ENCODE assay signal across 25 mouse cellular contexts in genomic region chr4:47329285-47329684, GRCm38 (mm10). TPM values are rescaled to one million over a fixed set of nuclear protein-coding genes. Genes with fewer than 3 reads are reported as not detected.
A peak's percentile ranks its signal among the peaks of the same experiment; 100 is the strongest.
DNase-seq lines count a peak whose midpoint lies in the region; ATAC-seq and TF ChIP-seq lines count a peak whose summit lies in the region.
"Had no signal": no experiment of that assay in that cellular context is flagged by ENCODE, and none has a peak within 500 bp of the region (broad histone marks: within the 10 kb centered on the region; RNA-seq: fewer than 3 reads in every experiment).

No protein-coding gene starts in this region.

- H3K36me3 ChIP-seq in kidney, embryonic 15.5 days, result no peaks in the 10 kb centered on the region
- no peaks in the 10 kb centered on the region for H3K36me3 ChIP-seq in lung, embryonic 15.5 days
- no peaks in the 10 kb centered on the region for H3K36me3 ChIP-seq in stomach, embryonic 16.5 days (ENCODE audit: control insufficient read depth, insufficient read depth, low read length)
- no peaks in the 10 kb centered on the region for H3K36me3 ChIP-seq in stomach, postnatal 0 days (ENCODE audit: control insufficient read depth, insufficient read depth, low read length)
- H3K36me3 ChIP-seq: embryonic facial prominence, embryonic 15.5 days; hindbrain, embryonic 12.5 days; hindbrain, embryonic 15.5 days had no signal

- H3K9me3 ChIP-seq in kidney, embryonic 15.5 days (replicated peaks), result no peaks in the 10 kb centered on the region
- H3K9me3 ChIP-seq in lung, embryonic 15.5 days, result no peaks in the 10 kb centered on the region
- H3K9me3 ChIP-seq in stomach, embryonic 16.5 days (replicated peaks; ENCODE audit: control insufficient read depth, low read length), result no peaks in the 10 kb centered on the region
- H3K9me3 ChIP-seq in stomach, postnatal 0 days (ENCODE audit: control insufficient read depth, low read length), result no peaks in the 10 kb centered on the region
- H3K9me3 ChIP-seq: embryonic facial prominence, embryonic 15.5 days; hindbrain, embryonic 12.5 days; hindbrain, embryonic 15.5 days had no signal

- no peak for TF ChIP-seq EP300 in stomach, postnatal 0 days (optimal IDR thresholded peaks at IDR 0.05)

- TF ChIP-seq CTCF in stomach, postnatal 0 days (IDR thresholded peaks at IDR 0.05; ENCODE audit: low read depth), result no peak

- H3K27ac ChIP-seq in kidney, embryonic 15.5 days, result 0 out of 2 replicates have a peak overlapping the region, but pooled peaks have one; percentile 50
- no peak overlapping the region for H3K27ac ChIP-seq in lung, embryonic 15.5 days
- 0 out of 2 replicates have a peak overlapping the region, but pooled peaks have one; percentile 26 for H3K27ac ChIP-seq in stomach, embryonic 16.5 days (ENCODE audit: low read length)
- no peak overlapping the region for H3K27ac ChIP-seq in stomach, postnatal 0 days (replicated peaks)
- H3K27ac ChIP-seq: embryonic facial prominence, embryonic 15.5 days; gastrocnemius, adult 2 months; hindbrain, embryonic 12.5 days; hindbrain, embryonic 15.5 days had no signal

- WGBS in kidney, embryonic 15.5 days, result 3% methylated on average over 1 of the region's 1 CpGs
- WGBS in lung, embryonic 15.5 days, result 3% methylated on average over 1 of the region's 1 CpGs
- 6% methylated on average over 1 of the region's 1 CpGs for WGBS in stomach, embryonic 16.5 days
- WGBS in stomach, postnatal 0 days, result 11% methylated on average over 1 of the region's 1 CpGs

- no peaks in the 10 kb centered on the region for H3K27me3 ChIP-seq in kidney, embryonic 15.5 days
- no peaks in the 10 kb centered on the region for H3K27me3 ChIP-seq in lung, embryonic 15.5 days
- H3K27me3 ChIP-seq in stomach, embryonic 16.5 days (ENCODE audit: control insufficient read depth, insufficient read depth, low read length), result no peaks in the 10 kb centered on the region
- no peaks in the 10 kb centered on the region for H3K27me3 ChIP-seq in stomach, postnatal 0 days (ENCODE audit: control insufficient read depth, insufficient read depth, low read length)
- H3K27me3 ChIP-seq: embryonic facial prominence, embryonic 15.5 days; hindbrain, embryonic 12.5 days; hindbrain, embryonic 15.5 days had no signal

- ATAC-seq in kidney, embryonic 15.5 days (replicated peaks; ENCODE audit: low FRiP score), result no peak
- ATAC-seq in lung, embryonic 15.5 days (ENCODE audit: borderline replicate concordance, extremely low read depth, low FRiP score, low TSS enrichment), result peak; percentile 46; the same call in 1 of the 2 replicates
- no peak for ATAC-seq in stomach, embryonic 16.5 days (ENCODE audit: insufficient read depth, low FRiP score)
- no peak for ATAC-seq in stomach, postnatal 0 days (ENCODE audit: low FRiP score, low TSS enrichment)
- ATAC-seq: activated CD4-positive, CD25-positive, alpha-beta regulatory T cell, adult 4 months; CD4-positive, CD25-positive, alpha-beta regulatory T cell, adult 4 months; forebrain, embryonic 14.5 days; forebrain, postnatal 0 days had no signal

- H3K4me3 ChIP-seq in kidney, embryonic 15.5 days (replicated peaks), result no peak overlapping the region
- no peak overlapping the region for H3K4me3 ChIP-seq in lung, embryonic 15.5 days
- H3K4me3 ChIP-seq in stomach, embryonic 16.5 days (replicated peaks; ENCODE audit: low read length), result no peak overlapping the region
- H3K4me3 ChIP-seq in stomach, postnatal 0 days (ENCODE audit: low read depth, low read length), result no peak overlapping the region
- H3K4me3 ChIP-seq: embryonic facial prominence, embryonic 15.5 days; gastrocnemius, adult 2 months; hindbrain, embryonic 12.5 days; hindbrain, embryonic 15.5 days had no signal

- no peak for DNase-seq in kidney, postnatal 36 days
- no peak for DNase-seq in lung, postnatal 4 days
- no peak for DNase-seq in stomach, postnatal 0 days (ENCODE audit: low spot score)
- no peak for DNase-seq in spleen, postnatal 10 days (ENCODE audit: low spot score in 2 of 2)
- DNase-seq: adrenal gland, adult 8-10 months; adrenal gland, postnatal 25 days; cerebellum, adult 11-12 months; cerebellum, adult 8-10 months; cerebellum, postnatal 10 days; cerebellum, postnatal 36 days; embryo, embryonic 11 days; forebrain, postnatal 0 days; gastrocnemius, adult 2 months; gastrocnemius, postnatal 14 days; heart, adult 11 months had no signal

- no peaks in the 10 kb centered on the region for H3K4me1 ChIP-seq in kidney, embryonic 15.5 days
- H3K4me1 ChIP-seq in lung, embryonic 15.5 days, result 0 out of 2 replicates have a peak, but pooled peaks cover 9% of the 10 kb centered on the region
- H3K4me1 ChIP-seq in stomach, embryonic 16.5 days (ENCODE audit: control insufficient read depth, insufficient read depth, low read length), result no peaks in the 10 kb centered on the region
- no peaks in the 10 kb centered on the region; the same call in 1 of the 2 replicates for H3K4me1 ChIP-seq in stomach, postnatal 0 days (replicated peaks; ENCODE audit: control insufficient read depth, insufficient read depth)
- H3K4me1 ChIP-seq: embryonic facial prominence, embryonic 15.5 days; hindbrain, embryonic 12.5 days; hindbrain, embryonic 15.5 days had no signal

- H3K4me2 ChIP-seq in kidney, embryonic 15.5 days, result no peak overlapping the region
- H3K4me2 ChIP-seq in lung, embryonic 15.5 days, result no peak overlapping the region
- no peak overlapping the region for H3K4me2 ChIP-seq in stomach, embryonic 16.5 days (ENCODE audit: low read depth, low read length)
- H3K4me2 ChIP-seq in stomach, postnatal 0 days (replicated peaks; ENCODE audit: low read depth), result no peak overlapping the region
- H3K4me2 ChIP-seq: embryonic facial prominence, embryonic 15.5 days; heart, embryonic 11.5 days; hindbrain, embryonic 12.5 days; hindbrain, embryonic 15.5 days had no signal

- no peak overlapping the region for H3K9ac ChIP-seq in kidney, embryonic 15.5 days
- no peak overlapping the region for H3K9ac ChIP-seq in lung, embryonic 15.5 days
- no peak overlapping the region for H3K9ac ChIP-seq in stomach, embryonic 16.5 days (ENCODE audit: low read length)
- no peak overlapping the region for H3K9ac ChIP-seq in stomach, postnatal 0 days (ENCODE audit: low read length)
- H3K9ac ChIP-seq: embryonic facial prominence, embryonic 15.5 days; forebrain, postnatal 0 days; hindbrain, embryonic 12.5 days; hindbrain, embryonic 15.5 days had no signal

RNA-seq across cellular contexts. Expression of gene Tgfbr1, which starts 23.7 kb away (rescaled TPM):
- polyA plus RNA-seq in kidney, embryonic 15.5 days (2015; fragmentation: Nextera tagmentation; extraction: Ambion mirVana), result 45.2 and 45.5 TPM in 2 replicates
- polyA plus RNA-seq in lung, embryonic 15.5 days (2015; fragmentation: Nextera tagmentation; extraction: Ambion mirVana), result 27.1 and 27.9 TPM in 2 replicates
- polyA plus RNA-seq in stomach, embryonic 16.5 days (2015; fragmentation: Nextera tagmentation; extraction: Ambion mirVana), result 29.8 and 30.5 TPM in 2 replicates
- 8.7 and 9.4 TPM in 2 replicates for polyA plus RNA-seq in stomach, postnatal 0 days (2015; fragmentation: Nextera tagmentation; extraction: Ambion mirVana)

Comparison
In these comparisons a context has a peak if more than half of its experiments do, and no peak if none do; other contexts are left out.
1. H3K27ac ChIP-seq: peak in kidney, embryonic 15.5 days (single experiment) and stomach, embryonic 16.5 days (single experiment); none in lung, embryonic 15.5 days (single experiment) and stomach, postnatal 0 days (single experiment).